Mouse (Mus musculus): ENCODE data around the gene Rsrp1. TPM values are rescaled to one million over a fixed set of nuclear protein-coding genes. Genes with fewer than 3 reads are reported as not detected.
A peak's percentile ranks its signal among the peaks of the same experiment; 100 is the strongest.

The Rsrp1 gene
- total RNA-seq, 2 experiments from 2014 or later = 119 to 462 TPM

DNA sequence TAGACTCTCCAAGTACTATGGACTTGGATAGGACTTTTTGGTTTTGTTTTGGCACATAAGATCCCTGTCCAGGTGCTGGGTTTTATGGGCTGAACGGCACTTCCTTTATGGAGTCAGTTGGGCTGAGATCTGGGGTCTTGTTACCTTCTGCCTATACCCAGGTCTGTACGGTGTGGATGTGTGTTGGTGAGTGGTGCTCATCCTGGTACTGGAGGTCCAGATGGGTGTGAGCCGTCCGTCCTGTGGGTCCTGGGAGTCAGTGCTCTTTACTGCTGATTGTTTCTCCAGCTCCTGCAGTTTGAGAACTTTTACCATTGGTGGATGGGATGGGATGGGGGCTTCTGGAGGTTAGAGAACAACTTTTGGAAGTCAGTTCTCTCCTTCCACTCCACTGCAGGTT, 1.7 kb upstream of the Rsrp1 start:
- ATAC-seq (replicated peaks; ENCODE audit: poor library complexity) = no peak

GRCm38 (mm10) chr4:134922111-134922924, 1.1 kb upstream of the Rsrp1 start:
- ATAC-seq (replicated peaks; ENCODE audit: poor library complexity) = no peak

DNA sequence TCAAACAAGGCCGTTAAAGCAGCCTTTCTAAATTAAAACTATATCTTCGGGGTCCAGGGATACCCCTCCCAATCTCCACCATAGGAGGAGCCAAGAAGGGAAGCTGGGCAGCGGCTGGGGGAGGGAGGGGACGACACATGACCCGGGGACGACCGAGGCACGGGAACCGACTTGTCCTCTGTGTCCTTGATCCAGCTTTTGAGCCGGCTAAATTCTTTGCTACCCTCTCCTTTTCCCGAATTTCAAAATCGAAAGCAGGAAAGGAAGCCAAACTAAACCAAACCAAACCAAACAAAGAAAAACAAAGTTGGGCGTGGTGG, 507 bp upstream of the Rsrp1 start:
- ATAC-seq (replicated peaks; ENCODE audit: poor library complexity) = no peak

- peak; percentile 53 for ATAC-seq (replicated peaks; ENCODE audit: poor library complexity)
Measured at GRCm38 (mm10) chr4:134924019-134924741, 788 bp downstream of the Rsrp1 start.

- ATAC-seq (replicated peaks; ENCODE audit: poor library complexity) = no peak
Measured at GRCm38 (mm10) chr4:134925206-134925605, 1.8 kb downstream of the Rsrp1 start.

DNA sequence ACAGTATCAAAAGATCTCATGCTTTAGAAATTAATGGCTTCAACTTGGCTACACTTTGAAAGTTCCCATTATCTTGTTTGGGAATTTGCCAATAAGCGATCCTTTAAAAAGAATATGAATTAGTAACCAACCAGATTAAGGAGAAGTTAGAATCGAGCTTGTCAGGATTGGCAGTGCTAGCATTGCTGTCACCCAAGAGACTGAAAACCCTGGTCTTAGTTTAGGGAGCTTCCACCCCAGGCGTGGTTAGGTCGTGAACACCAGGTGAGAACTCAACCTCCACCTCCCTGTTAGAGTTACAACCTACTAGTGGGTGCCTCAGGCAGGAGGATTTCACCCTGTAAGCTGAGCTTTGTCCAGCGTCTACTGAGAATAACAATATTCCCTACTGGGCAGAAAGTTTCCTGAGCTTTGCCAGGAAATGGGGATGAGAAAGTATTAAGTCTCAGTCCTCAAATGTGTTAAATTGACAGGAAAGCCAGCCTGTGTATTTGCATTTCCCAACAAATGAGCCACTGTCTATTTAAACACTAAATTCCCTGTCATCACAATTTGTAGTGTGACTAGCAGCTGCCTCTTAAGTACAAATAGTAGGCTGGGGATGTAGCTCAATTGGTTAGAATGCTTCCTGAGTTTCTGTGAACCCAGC, 4.5 kb downstream of the Rsrp1 start:
- ATAC-seq (replicated peaks; ENCODE audit: poor library complexity) = no peak

GRCm38 (mm10) chr4:134928464-134928836, 5.1 kb downstream of the Rsrp1 start:
- no peak for ATAC-seq (replicated peaks; ENCODE audit: poor library complexity)

- 0 out of 2 replicates have a peak, but pooled peaks have one; percentile 9 for ATAC-seq (replicated peaks; ENCODE audit: poor library complexity)
Measured at GRCm38 (mm10) chr4:134929536-134929935, 6.1 kb downstream of the Rsrp1 start.

DNA sequence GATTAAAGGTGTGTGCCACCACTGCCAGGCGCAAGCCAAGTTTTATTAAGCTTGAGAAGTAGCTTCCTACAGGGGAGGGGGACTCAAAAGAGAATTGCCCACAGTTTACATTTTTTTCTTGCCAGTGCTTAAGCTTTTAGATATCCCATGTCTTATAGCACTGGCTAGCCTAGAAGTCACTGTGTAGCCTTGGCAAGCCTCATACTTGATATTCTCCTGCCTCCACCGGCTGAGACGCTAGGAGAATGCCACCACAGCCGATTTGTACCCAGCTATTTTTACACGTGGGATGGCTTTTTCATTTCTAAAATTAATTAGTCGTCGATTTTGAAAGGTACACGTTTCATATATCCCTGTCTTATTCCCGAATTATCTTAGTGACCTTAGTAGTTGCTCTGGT, 6.8 kb downstream of the Rsrp1 start:
- ATAC-seq (replicated peaks; ENCODE audit: poor library complexity) = no peak

- ATAC-seq (replicated peaks; ENCODE audit: poor library complexity) = peak; percentile 87
Measured at GRCm38 (mm10) chr4:134930684-134931481, 7.5 kb downstream of the Rsrp1 start, which contains the start of gene Syf2. Syf2 (plus strand) TSS chr4:134930898.

DNA sequence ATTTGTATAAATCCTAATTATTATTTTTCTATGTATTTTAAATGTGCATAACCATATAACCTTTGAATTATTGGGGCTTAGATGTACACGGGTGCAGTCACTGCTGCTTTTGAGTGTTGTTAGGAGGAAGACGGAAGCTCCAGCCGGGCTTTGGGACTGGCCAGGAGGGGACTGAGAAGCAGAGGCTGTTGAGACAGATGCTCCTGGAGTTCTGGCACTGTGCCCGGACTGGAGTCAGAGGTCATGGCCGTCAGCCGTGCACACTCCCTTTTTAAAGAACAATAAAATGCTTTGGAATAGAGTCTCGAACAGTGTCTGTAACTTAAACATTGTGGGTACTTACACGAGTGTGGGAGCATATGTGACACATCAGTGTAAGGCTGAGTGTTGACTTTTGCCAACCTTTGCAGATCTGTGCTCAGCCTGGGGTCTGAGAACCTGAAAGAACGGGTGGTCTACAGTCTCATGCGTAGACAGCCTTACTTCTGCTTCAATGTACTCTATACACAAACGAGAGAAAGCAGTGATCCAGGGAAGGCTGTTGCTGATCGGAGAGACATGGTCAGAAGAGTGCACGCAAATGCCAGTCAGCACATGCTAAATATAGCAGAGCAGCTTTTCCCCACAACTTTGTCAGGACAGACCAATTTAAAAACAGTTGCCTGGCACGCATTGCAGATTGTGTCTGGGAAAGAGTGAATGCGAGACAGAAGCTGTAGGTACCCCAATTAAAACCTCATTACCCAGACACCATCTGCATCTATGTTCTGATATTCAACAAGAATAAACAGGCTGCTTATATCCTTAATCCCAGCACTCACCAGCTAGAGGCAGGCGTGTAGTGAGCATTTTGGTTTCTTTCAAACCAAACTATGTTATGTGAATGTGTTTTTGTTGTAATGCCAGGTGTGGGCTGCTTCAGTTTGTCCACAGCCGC, 14.1 kb downstream of the Rsrp1 start:
- no peak for ATAC-seq (replicated peaks; ENCODE audit: poor library complexity)

- ATAC-seq (replicated peaks; ENCODE audit: poor library complexity) = no peak
Measured at GRCm38 (mm10) chr4:134939900-134940299, 16.5 kb downstream of the Rsrp1 start.

DNA sequence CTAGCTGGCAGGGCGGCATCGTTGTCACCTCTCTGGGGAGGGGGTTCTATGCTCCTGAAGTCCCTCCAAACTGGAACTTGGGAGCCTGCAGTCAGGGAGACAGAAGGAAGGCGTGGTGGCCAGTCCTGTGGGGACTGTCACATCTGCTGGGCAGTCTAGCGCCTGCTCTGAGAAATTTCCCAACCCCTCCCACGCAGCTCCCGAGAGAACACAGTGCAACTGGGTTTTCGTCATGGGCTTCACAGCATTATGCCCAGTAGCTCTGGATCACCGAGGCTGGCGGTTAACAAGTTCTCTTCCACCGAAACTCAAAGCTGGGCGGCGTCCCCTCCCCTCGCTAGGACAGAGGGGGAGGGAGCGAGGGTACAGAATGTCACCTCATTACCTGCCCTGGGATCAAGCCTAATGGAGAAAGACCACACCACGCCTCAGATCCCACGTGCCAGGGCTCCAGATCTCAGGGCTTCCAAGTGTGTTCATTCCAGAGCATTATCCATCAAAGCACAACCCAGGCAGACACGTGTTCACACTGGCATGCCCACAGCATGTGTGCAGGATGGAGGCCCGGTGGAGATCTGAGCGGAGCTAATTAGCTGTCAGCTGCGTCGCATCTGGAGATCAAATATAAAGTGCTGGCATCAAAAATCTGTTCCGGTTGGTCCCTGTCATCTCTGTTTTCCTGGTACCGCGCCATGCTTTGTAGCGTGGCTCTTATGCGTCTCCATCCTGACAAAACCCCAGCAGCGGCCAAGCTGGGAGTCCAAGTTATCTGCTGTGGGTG, 20.6 kb downstream of the Rsrp1 start:
- ATAC-seq (replicated peaks; ENCODE audit: poor library complexity) = no peak

GRCm38 (mm10) chr4:134946024-134946744, 22.8 kb downstream of the Rsrp1 start:
- ATAC-seq (replicated peaks; ENCODE audit: poor library complexity) = peak; percentile 82

DNA sequence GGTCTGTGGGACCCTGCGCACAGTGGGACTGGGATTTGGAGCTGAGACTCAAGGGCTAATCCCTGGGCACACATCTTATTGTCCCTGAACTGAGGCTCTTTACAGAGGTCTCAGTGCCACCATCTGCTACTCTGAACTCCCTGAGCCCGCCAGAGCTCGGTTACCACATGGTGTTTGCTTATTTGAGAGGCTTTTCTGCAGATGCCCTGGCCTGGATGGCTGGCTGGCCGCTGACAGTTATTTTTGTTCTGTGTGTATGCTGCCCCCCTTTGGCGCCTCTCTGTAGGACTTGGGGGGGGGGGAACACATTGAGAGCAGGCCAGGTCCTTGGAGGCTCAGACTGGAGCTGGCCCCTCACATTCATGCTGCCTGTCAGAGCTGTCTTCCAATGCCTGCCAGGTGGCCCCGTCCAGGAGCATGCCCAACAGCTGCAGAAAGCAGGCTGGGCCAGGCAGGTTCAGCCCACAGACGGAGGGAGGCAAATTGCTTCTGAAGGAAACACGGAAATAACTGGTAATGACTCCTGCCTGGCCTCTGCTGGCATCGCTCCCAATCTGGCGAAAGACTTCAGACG, 27.2 kb downstream of the Rsrp1 start:
- peak; percentile 73 for ATAC-seq (replicated peaks; ENCODE audit: poor library complexity)

DNA sequence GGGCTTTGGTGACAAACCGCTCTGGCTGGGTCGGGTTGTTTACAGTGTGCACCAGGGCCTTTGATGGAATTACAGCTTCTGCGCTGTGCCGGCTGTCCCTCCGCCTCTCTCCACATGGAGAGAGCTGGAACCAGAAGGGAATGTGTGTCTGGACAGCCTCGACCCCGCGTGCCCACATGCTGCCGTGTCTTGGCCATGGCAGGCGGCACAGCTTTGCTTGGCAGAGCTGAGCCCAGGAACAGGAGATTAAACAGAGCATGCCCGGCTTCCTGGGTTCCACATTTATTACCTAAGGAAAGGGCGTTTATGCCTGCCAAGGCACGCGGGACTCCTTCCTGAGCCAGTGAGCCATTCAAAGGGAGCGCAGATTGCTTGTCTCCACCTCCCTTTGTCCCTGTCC, 31.1 kb downstream of the Rsrp1 start:
- no peak for ATAC-seq (replicated peaks; ENCODE audit: poor library complexity)

DNA sequence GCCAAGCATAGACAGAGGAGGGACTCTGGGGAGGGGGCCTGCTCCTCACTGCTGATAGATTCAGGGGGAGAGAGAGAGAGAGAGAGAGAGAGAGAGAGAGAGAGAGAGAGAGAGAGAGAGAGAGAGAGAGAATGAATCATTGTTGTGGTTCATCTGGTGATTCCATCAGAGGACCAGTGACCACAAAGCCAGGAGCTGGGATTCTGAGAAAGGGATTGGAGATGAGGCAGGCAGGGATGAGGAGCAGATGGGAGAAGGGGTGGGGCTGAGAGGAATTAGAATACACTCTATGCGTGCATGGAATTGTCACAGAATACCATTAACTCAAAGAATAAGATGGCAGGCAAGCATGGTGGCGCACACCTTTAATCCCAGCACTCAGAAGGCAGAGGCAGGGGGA, 31.8 kb downstream of the Rsrp1 start:
- ATAC-seq (replicated peaks; ENCODE audit: poor library complexity) = no peak

- ATAC-seq (replicated peaks; ENCODE audit: poor library complexity) = peak; percentile 35
Measured at GRCm38 (mm10) chr4:134955845-134956244, 32.5 kb downstream of the Rsrp1 start.
